Mouse (Mus musculus): ENCODE measurements around the gene Myo1d. TPM values are rescaled to one million over a fixed set of nuclear protein-coding genes. Genes with fewer than 3 reads are reported as not detected.

Myo1d gene
- polyA plus RNA-seq, 1 experiment: 37.1 TPM

DNA sequence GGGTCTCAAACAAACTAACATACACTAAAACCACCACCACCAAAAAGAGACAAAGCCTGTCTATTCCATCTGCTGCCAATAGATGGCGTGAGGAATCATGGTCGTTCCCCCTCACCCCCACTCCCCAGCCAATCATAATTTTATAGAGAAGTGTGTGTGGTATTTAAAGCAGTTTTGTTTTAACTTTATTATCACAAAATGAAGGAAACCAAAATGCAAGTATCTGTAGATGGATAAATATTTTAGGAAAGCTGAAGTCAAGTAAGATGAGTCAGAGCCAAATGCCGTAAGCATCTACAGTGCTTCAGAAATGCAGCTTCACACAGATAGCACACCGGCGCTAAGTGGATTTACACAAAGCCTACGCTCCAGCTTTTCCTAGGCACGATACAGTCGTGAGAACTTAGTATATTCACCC, 177.8 kb downstream of the Myo1d start:
- DNase-seq: peak; percentile 14
- H3K4me3 ChIP-seq (ENCODE audit: insufficient read depth, low read depth, low read length): no peak overlapping the region

DNA sequence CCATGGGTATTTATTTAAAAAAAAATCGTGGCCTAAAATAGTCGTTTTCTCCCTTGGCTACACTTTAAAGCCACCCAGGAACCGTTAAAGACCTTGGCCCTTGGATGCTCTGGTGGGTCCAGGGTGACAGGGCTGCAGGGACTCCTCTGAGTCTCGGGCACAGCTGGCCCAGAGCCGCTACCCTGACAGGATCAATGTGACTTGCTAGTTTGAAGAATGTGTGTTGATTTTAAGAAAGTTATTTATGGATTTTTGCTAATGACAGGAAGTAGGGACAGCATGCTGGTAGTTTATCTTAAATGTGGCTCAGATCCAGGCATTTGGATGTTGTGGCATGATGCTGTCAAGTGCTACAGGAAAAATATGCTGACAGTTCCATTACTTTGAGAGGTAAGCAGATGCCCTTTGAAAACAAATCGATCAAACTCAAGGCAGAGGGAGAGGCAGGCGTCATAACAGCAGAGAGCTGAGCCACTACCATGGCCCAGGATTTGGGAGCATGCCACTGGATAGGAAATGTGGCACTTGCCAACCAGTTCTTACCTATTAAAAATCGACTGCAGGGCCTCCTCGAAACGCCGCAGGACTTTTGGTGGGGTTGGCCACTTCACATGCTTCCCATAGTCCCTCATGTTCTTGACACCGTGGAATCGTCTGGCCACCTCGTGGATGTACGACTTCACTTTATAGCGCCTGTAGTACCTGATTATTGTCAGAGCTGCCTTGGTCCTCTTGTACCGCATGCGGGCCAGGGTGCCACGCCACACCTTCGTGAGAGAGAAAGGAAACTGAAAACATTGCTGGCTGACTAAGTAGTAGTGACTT, 178.6 kb downstream of the Myo1d start:
- no peaks in the 10 kb centered on the region for H3K4me1 ChIP-seq (ENCODE audit: control insufficient read depth, insufficient read depth, low read length)
- H3K36me3 ChIP-seq (ENCODE audit: control insufficient read depth, insufficient read depth, low read length): no peaks in the 10 kb centered on the region
- H3K4me3 ChIP-seq (ENCODE audit: insufficient read depth, low read depth, low read length): no peak overlapping the region
- H3K27ac ChIP-seq (ENCODE audit: insufficient read depth, low read depth, low read length): no peak overlapping the region
- DNase-seq: peak; percentile 47
- 73% methylated on average over 20 of the region's 20 CpGs for WGBS
- no peak for TF ChIP-seq POLR2A (IDR thresholded peaks at IDR 0.05; ENCODE audit: low read depth, low read length)
- no peak for TF ChIP-seq CTCF (conservative IDR thresholded peaks at IDR 0.05; ENCODE audit: insufficient read depth, insufficient read length, low read depth, low read length)
- no peaks in the 10 kb centered on the region; the same call in 1 of the 2 replicates for H3K27me3 ChIP-seq (replicated peaks; ENCODE audit: control insufficient read depth, insufficient read depth, low read length)

More for the DNA sequence above, 177.8 kb downstream of the Myo1d start:
- H3K4me1 ChIP-seq (ENCODE audit: control insufficient read depth, insufficient read depth, low read length): no peaks in the 10 kb centered on the region
- 57% methylated on average over 8 of the region's 8 CpGs for WGBS
- H3K27me3 ChIP-seq (replicated peaks; ENCODE audit: control insufficient read depth, insufficient read depth, low read length): no peaks in the 10 kb centered on the region; the same call in 1 of the 2 replicates
- H3K36me3 ChIP-seq (ENCODE audit: control insufficient read depth, insufficient read depth, low read length): no peaks in the 10 kb centered on the region
- TF ChIP-seq POLR2A (IDR thresholded peaks at IDR 0.05; ENCODE audit: low read depth, low read length): no peak
- TF ChIP-seq CTCF (conservative IDR thresholded peaks at IDR 0.05; ENCODE audit: insufficient read depth, insufficient read length, low read depth, low read length): peak; percentile 53
- no peak overlapping the region for H3K27ac ChIP-seq (ENCODE audit: insufficient read depth, low read depth, low read length)

- no peak overlapping the region for H3K27ac ChIP-seq (ENCODE audit: insufficient read depth, low read depth, low read length)
- H3K4me1 ChIP-seq (ENCODE audit: control insufficient read depth, insufficient read depth, low read length): no peaks in the 10 kb centered on the region
- TF ChIP-seq CTCF (conservative IDR thresholded peaks at IDR 0.05; ENCODE audit: insufficient read depth, insufficient read length, low read depth, low read length) (no peak), POLR2A (IDR thresholded peaks at IDR 0.05; ENCODE audit: low read depth, low read length) (no peak)
- H3K4me3 ChIP-seq (ENCODE audit: insufficient read depth, low read depth, low read length): no peak overlapping the region
- H3K27me3 ChIP-seq (replicated peaks; ENCODE audit: control insufficient read depth, insufficient read depth, low read length): no peaks in the 10 kb centered on the region
- DNase-seq: no peak
- H3K36me3 ChIP-seq (ENCODE audit: control insufficient read depth, insufficient read depth, low read length): no peaks in the 10 kb centered on the region; the same call in 1 of the 2 replicates
- 71% methylated on average over 1 of the region's 1 CpGs for WGBS
These were observed 184.3 kb downstream of the Myo1d start for GRCm38 (mm10) chr11:80595482-80595881.

GRCm38 (mm10) chr11:80589387-80589786, 190.4 kb downstream of the Myo1d start:
- Histone ChIP-seq H3K27ac (ENCODE audit: insufficient read depth, low read depth, low read length) (no peak overlapping the region), H3K4me3 (ENCODE audit: insufficient read depth, low read depth, low read length) (no peak overlapping the region), H3K27me3 (replicated peaks; ENCODE audit: control insufficient read depth, insufficient read depth, low read length) (no peaks in the 10 kb centered on the region), H3K4me1 (ENCODE audit: control insufficient read depth, insufficient read depth, low read length) (no peaks in the 10 kb centered on the region), H3K36me3 (ENCODE audit: control insufficient read depth, insufficient read depth, low read length) (peaks cover 3% of the 10 kb centered on the region)
- DNase-seq: no peak
- 84% methylated on average over 5 of the region's 5 CpGs for WGBS
- no peak for TF ChIP-seq CTCF (conservative IDR thresholded peaks at IDR 0.05; ENCODE audit: insufficient read depth, insufficient read length, low read depth, low read length)

DNA sequence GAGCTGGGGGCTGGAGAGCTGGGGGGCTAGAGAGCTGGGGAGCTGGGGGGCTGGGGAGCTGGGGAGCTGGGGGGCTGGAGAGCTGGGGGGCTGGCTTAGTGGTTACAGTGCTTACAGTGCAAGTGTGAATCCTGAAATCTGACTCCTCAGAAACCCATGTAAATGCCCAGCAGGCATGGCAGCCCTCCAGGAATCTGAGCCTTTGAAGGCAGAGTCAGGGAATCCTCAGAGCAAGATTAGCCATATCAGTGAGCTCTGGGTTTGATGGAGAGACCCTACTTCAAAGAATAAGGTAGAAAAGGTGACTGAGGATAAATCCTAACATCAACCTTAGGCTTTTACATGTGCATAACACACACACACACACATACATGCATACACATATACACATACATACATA, 194.1 kb downstream of the Myo1d start:
- TF ChIP-seq POLR2A (IDR thresholded peaks at IDR 0.05; ENCODE audit: low read depth, low read length) (no peak), CTCF (conservative IDR thresholded peaks at IDR 0.05; ENCODE audit: insufficient read depth, insufficient read length, low read depth, low read length) (no peak)
- Histone ChIP-seq H3K27ac (ENCODE audit: insufficient read depth, low read depth, low read length) (no peak overlapping the region), H3K4me1 (ENCODE audit: control insufficient read depth, insufficient read depth, low read length) (no peaks in the 10 kb centered on the region), H3K4me3 (ENCODE audit: insufficient read depth, low read depth, low read length) (no peak overlapping the region), H3K27me3 (replicated peaks; ENCODE audit: control insufficient read depth, insufficient read depth, low read length) (no peaks in the 10 kb centered on the region), H3K36me3 (ENCODE audit: control insufficient read depth, insufficient read depth, low read length) (peaks cover 3% of the 10 kb centered on the region; the same call in 1 of the 2 replicates)
- no peak for DNase-seq

DNA sequence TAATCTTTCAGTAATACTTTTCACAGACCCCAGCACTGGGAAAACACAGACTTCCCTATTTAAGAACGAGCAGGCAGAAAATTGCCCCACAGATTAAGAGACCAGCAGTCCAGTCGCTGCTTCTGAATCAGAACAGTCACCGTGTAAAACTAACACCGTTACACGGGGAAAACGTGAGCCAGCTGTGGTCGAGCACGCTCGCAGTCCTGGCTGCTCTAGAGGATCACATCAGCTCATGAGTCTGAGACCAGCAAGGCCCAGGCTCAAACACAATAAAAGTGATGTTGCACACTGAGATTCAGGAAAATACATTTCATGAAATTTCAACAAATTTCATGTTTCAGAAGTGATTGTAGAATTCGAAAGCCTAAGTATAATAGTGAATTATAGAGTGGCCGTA, 194.6 kb downstream of the Myo1d start:
- no peak for TF ChIP-seq CTCF (conservative IDR thresholded peaks at IDR 0.05; ENCODE audit: insufficient read depth, insufficient read length, low read depth, low read length)
- no peak for TF ChIP-seq POLR2A (IDR thresholded peaks at IDR 0.05; ENCODE audit: low read depth, low read length)
- Histone ChIP-seq H3K27ac (ENCODE audit: insufficient read depth, low read depth, low read length) (no peak overlapping the region), H3K4me1 (ENCODE audit: control insufficient read depth, insufficient read depth, low read length) (no peaks in the 10 kb centered on the region), H3K4me3 (ENCODE audit: insufficient read depth, low read depth, low read length) (no peak overlapping the region), H3K36me3 (ENCODE audit: control insufficient read depth, insufficient read depth, low read length) (peaks cover 3% of the 10 kb centered on the region; the same call in 1 of the 2 replicates), H3K27me3 (replicated peaks; ENCODE audit: control insufficient read depth, insufficient read depth, low read length) (no peaks in the 10 kb centered on the region)
- 67% methylated on average over 11 of the region's 11 CpGs for WGBS
- DNase-seq: no peak

GRCm38 (mm10) chr11:80580494-80580893, 199.3 kb downstream of the Myo1d start:
- H3K27ac ChIP-seq (ENCODE audit: insufficient read depth, low read depth, low read length): no peak overlapping the region
- H3K36me3 ChIP-seq (ENCODE audit: control insufficient read depth, insufficient read depth, low read length): no peaks in the 10 kb centered on the region
- no peaks in the 10 kb centered on the region; the same call in 1 of the 2 replicates for H3K4me1 ChIP-seq (ENCODE audit: control insufficient read depth, insufficient read depth, low read length)
- no peak for DNase-seq
- WGBS: 79% methylated on average over 3 of the region's 3 CpGs
- no peaks in the 10 kb centered on the region for H3K27me3 ChIP-seq (replicated peaks; ENCODE audit: control insufficient read depth, insufficient read depth, low read length)
- no peak for TF ChIP-seq POLR2A (IDR thresholded peaks at IDR 0.05; ENCODE audit: low read depth, low read length)
- no peak for TF ChIP-seq CTCF (conservative IDR thresholded peaks at IDR 0.05; ENCODE audit: insufficient read depth, insufficient read length, low read depth, low read length)
- H3K4me3 ChIP-seq (ENCODE audit: insufficient read depth, low read depth, low read length): no peak overlapping the region

Data from kidney, adult 2 months (tissue).